In the genomic region with DNA sequence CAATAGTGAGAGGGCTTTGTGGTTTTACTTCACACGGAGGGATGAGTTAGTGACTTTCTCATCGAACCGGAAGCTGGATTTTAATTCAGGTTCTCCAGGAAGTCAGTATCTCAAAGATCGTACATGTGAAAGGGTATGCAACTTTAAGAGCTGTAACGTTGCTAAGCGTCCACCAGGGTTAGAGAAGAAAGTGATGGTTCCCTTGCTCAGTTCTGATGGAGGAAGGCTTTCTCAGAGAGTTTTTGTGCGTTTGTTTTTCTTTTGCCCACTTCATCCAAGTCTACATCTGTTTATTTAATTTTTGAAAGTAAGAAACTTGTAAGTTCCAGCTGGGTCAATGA, we compare ENCODE assay signal across 24 mouse cellular contexts. TPM values are rescaled to one million over a fixed set of nuclear protein-coding genes. Genes with fewer than 3 reads are reported as not detected.
DNase-seq lines count a peak whose midpoint lies in the region; ATAC-seq and TF ChIP-seq lines count a peak whose summit lies in the region.
"Had no signal": no experiment of that assay in that cellular context is flagged by ENCODE, and none has a peak within 500 bp of the region (broad histone marks: within the 10 kb centered on the region; RNA-seq: fewer than 3 reads in every experiment).

No protein-coding gene starts in this region.

- no peaks in the 10 kb centered on the region for H3K9me3 ChIP-seq in lung, postnatal 0 days (ENCODE audit: low read length)
- H3K9me3 ChIP-seq: hindbrain, embryonic 13.5 days; liver, embryonic 13.5 days; neural tube, embryonic 15.5 days had no signal

- TF ChIP-seq CTCF in kidney, adult 2 months (conservative IDR thresholded peaks at IDR 0.05; ENCODE audit: insufficient read depth, insufficient read length, low read depth, low read length): no peak
- TF ChIP-seq CTCF in lung, postnatal 0 days (IDR thresholded peaks at IDR 0.05): peak; percentile 18

- H3K27me3 ChIP-seq in kidney, adult 2 months (replicated peaks; ENCODE audit: control insufficient read depth, insufficient read depth, low read length): no peaks in the 10 kb centered on the region
- peaks cover 6% of the 10 kb centered on the region; the same call in 1 of the 2 replicates for H3K27me3 ChIP-seq in lung, postnatal 0 days (replicated peaks; ENCODE audit: insufficient read depth, low read length)
- H3K27me3 ChIP-seq: Patski had no signal

- H3K4me1 ChIP-seq in kidney, adult 2 months (ENCODE audit: control insufficient read depth, insufficient read depth, low read length): peaks cover 5% of the 10 kb centered on the region; the same call in 1 of the 2 replicates
- no peaks in the 10 kb centered on the region for H3K4me1 ChIP-seq in lung, postnatal 0 days (ENCODE audit: insufficient read depth, low read depth, low read length)
- H3K4me1 ChIP-seq: liver, embryonic 13.5 days had no signal

- no peak for ATAC-seq in lung, postnatal 0 days
- peak; percentile 57 for ATAC-seq in activated CD4-positive, CD25-positive, alpha-beta regulatory T cell, adult 4 months
- ATAC-seq: forebrain, embryonic 14.5 days had no signal

- H3K4me3 ChIP-seq in kidney, adult 2 months (ENCODE audit: insufficient read depth, low read depth, low read length): no peak overlapping the region
- no peak overlapping the region for H3K4me3 ChIP-seq in lung, postnatal 0 days (ENCODE audit: low read depth, low read length)
- H3K4me3 ChIP-seq: heart, adult 2 months; hindbrain, embryonic 13.5 days; liver, embryonic 13.5 days; neural tube, embryonic 15.5 days had no signal

- DNase-seq in kidney, adult 2 months: no peak
- no peak for DNase-seq in kidney, adult 8-10 months
- DNase-seq in lung, postnatal 0 days (ENCODE audit: low spot score): peak; percentile 40
- DNase-seq in lung, postnatal 25 days (ENCODE audit: low spot score): no peak
- peak; percentile 34 for DNase-seq in naive thymus-derived CD4-positive, alpha-beta T cell, adult 2 months (ENCODE audit: low read depth)
- DNase-seq in gastrocnemius, postnatal 25 days: no peak
- DNase-seq in cerebellum, adult 18-20 months: no peak
- DNase-seq: cerebellum, postnatal 10 days; gastrocnemius, adult 2 months; heart, adult 2 months; left cerebral cortex, postnatal 4 days; liver, embryonic 13.5 days; lung, postnatal 14 days; right cerebral cortex, postnatal 4 days; thymus, adult 2 months had no signal

- no peak for TF ChIP-seq EP300 in lung, postnatal 0 days (IDR thresholded peaks at IDR 0.05)

- H3K27ac ChIP-seq in kidney, adult 2 months (ENCODE audit: insufficient read depth, low read depth, low read length): peak overlapping the region; percentile 87
- peak overlapping the region; percentile 72 for H3K27ac ChIP-seq in lung, postnatal 0 days (ENCODE audit: low read length)
- H3K27ac ChIP-seq: gastrocnemius, adult 2 months; heart, adult 2 months; hindbrain, embryonic 13.5 days; liver, embryonic 13.5 days; neural tube, embryonic 15.5 days had no signal

- 44% methylated on average over 7 of the region's 7 CpGs for WGBS in kidney, adult 2 months
- WGBS in lung, postnatal 0 days: 38% methylated on average over 7 of the region's 7 CpGs

- no peak for TF ChIP-seq POLR2A in kidney, adult 2 months (IDR thresholded peaks at IDR 0.05; ENCODE audit: low read depth, low read length)

- H3K36me3 ChIP-seq in kidney, adult 2 months (ENCODE audit: control insufficient read depth, insufficient read depth, low read length): no peaks in the 10 kb centered on the region
- H3K36me3 ChIP-seq in lung, postnatal 0 days (ENCODE audit: insufficient read depth, low read length): no peaks in the 10 kb centered on the region
- H3K36me3 ChIP-seq: hindbrain, embryonic 13.5 days; liver, embryonic 13.5 days; neural tube, embryonic 15.5 days had no signal

- 0 out of 2 replicates have a peak overlapping the region, but pooled peaks have one; percentile 11 for H3K4me2 ChIP-seq in lung, postnatal 0 days (replicated peaks; ENCODE audit: low read depth, low read length)
- H3K4me2 ChIP-seq: hindbrain, embryonic 13.5 days; liver, embryonic 13.5 days; midbrain, embryonic 11.5 days; neural tube, embryonic 15.5 days had no signal

- H3K9ac ChIP-seq in lung, postnatal 0 days (replicated peaks; ENCODE audit: low read depth): no peak overlapping the region
- H3K9ac ChIP-seq: hindbrain, embryonic 13.5 days; liver, embryonic 13.5 days; neural tube, embryonic 15.5 days had no signal

RNA-seq across cellular contexts. Expression of a gene that starts 3.8 kb away (rescaled TPM):
- 43.5 and 52.5 TPM in 2 replicates for polyA plus RNA-seq in kidney, adult 2 months (2012; rRNA removed)
- polyA plus RNA-seq in lung, postnatal 0 days (2015; fragmentation: Nextera tagmentation; extraction: Ambion mirVana): 89.1 and 101 TPM in 2 replicates
- polyA plus RNA-seq in activated CD4-positive, CD25-positive, alpha-beta regulatory T cell, adult 4 months (2017; shearing (Covaris generic)): not detected
- not detected for total RNA-seq in gastrocnemius, postnatal 25 days (2021)
- total RNA-seq: gastrocnemius, adult 2 months had no signal

RNA-seq across cellular contexts. Expression of a gene that starts 40.1 kb away (rescaled TPM):
- not detected in 2 replicates for polyA plus RNA-seq in kidney, adult 2 months (2012; rRNA removed)
- polyA plus RNA-seq in lung, postnatal 0 days (2015; fragmentation: Nextera tagmentation; extraction: Ambion mirVana): not detected in 2 replicates
- under 1 TPM in 1 of 2 experiments, not detected in 1; 0.26 TPM for polyA plus RNA-seq in activated CD4-positive, CD25-positive, alpha-beta regulatory T cell, adult 4 months (2017; shearing (Covaris generic))
- not detected for total RNA-seq in gastrocnemius, postnatal 25 days (2021)
- total RNA-seq: gastrocnemius, adult 2 months; heart, adult 2 months; layer of hippocampus, adult 8-10 months; left cerebral cortex, adult 18-20 months; left cerebral cortex, postnatal 4 days had no signal
- polyA plus RNA-seq: forebrain, embryonic 14.5 days; heart, adult 2 months; heart, postnatal 0 days; hindbrain, embryonic 13.5 days; liver, embryonic 13.5 days; midbrain, embryonic 11.5 days; neural tube, embryonic 15.5 days had no signal

Comparison
In these comparisons a context has a peak if more than half of its experiments do, and no peak if none do; other contexts are left out.
1. DNase-seq: peak in lung, postnatal 0 days (single experiment) and naive thymus-derived CD4-positive, alpha-beta T cell, adult 2 months (single experiment); none in kidney, adult 2 months (single experiment), kidney, adult 8-10 months (0 of 2), lung, postnatal 25 days (single experiment), gastrocnemius, postnatal 25 days (single experiment) and cerebellum, adult 18-20 months (0 of 2).
2. RNA of a gene that starts 3.8 kb away (polyA plus RNA-seq): 89.1 to 101 TPM in lung, postnatal 0 days and 43.5 to 52.5 TPM in kidney, adult 2 months; not detected in activated CD4-positive, CD25-positive, alpha-beta regulatory T cell, adult 4 months; every median in the first group is over 10 times any median in the second.